Mouse (Mus musculus) common myeloid progenitor, adult 5-6 weeks (primary cell): ENCODE data around the gene Gas1. TPM values are rescaled to one million over a fixed set of nuclear protein-coding genes. Genes with fewer than 3 reads are reported as not detected.

ENCODE experiments used
- ATAC-seq: replicated peaks from 2 replicates; pipeline ENCODE4 v1.8.0; 2016; ENCODE audit warnings: low read depth, mild to moderate bottlenecking, moderate TSS enrichment, inconsistent platforms; ENCODE audit not compliant: poor library complexity, severe bottlenecking
- total RNA-seq: library from RNA; stranded (forward); fragments of 200-1000, 187-1606 nt; gene quantifications from 2 replicates; pipeline ENCODE4 v1.2.3, GENCODE M21; 2017

The Gas1 gene
- total RNA-seq, 1 experiment from 2014 or later = not detected

DNA sequence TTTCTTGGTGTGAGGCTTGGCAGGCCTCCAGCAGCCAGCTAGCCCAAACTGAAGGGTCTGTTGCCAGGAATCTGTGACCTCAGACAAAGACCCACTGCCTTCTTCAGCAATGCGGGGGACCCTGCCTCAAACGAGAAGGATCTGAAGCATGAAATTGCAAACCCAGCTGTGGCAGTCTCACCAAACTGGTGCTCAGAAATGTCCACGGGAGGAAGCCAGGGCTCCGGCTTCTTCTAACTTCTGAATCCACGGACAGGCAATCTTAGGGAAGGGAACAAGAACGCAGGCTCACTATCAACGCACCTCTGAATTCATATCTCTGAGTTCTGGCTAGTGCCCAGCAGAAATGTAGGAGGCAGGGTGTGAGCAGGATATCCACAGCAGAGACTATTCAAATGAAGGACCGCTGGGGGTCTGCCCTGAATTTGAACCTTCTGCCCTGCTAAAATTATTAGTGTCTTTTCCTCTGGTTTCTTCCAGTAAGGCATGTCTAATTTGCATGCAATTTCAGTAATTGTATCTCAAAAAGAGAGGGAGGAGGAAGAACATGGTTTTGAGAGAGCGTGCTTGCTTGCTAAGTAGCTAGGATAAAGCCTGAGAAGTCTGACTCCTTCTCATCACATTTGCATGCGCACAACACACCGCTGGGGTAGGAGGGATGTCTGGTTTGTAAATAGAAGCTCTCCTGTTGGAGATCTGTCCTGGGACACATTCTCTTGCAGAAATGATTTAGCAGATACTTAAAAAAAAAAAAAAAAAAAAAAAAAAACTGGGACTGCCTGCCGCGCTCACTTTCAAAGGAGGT is 51.5 kb downstream of the Gas1 start:
- ATAC-seq = no peak

DNA sequence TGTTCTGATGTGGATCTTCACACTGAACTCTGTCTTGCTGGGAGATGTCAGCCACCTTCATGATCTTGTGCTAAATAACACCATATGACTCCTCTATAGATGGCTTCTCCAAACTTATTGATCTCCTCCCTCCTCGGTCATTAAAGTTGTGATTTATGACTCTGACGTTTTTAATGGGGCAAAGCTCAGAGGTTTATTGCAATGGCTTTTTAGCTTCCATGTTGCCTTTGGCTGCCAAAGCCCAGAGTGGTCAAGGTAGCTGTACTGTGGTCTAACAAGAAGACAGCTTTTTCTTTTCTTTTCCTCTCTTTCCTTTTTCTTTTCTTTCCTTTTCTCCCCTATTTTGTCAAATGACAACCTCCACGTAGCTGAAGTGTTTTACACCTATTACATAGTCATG is 52.1 kb downstream of the Gas1 start:
- ATAC-seq = no peak

DNA sequence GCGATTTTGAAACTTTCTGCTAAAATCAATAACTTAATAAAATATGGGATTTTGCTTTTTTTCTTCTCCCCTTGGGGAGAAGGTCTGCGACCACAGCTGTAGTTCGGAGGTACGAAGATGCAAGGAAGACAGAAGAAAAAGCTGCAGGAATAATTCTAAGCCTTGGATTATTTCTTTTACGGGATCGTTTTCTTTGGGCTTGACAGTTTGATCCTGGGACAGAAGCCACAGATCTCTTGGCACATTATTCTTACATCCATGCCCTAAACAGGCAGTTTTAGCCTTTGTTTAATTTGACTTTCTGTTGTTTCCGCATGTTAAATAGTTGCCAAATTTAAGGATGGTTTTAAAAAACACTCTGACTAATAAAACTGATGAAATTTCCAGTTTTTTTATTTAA is 52.7 kb downstream of the Gas1 start:
- no peak for ATAC-seq
